9 mouse cellular contexts compared by ENCODE assay signal in the genomic region with DNA sequence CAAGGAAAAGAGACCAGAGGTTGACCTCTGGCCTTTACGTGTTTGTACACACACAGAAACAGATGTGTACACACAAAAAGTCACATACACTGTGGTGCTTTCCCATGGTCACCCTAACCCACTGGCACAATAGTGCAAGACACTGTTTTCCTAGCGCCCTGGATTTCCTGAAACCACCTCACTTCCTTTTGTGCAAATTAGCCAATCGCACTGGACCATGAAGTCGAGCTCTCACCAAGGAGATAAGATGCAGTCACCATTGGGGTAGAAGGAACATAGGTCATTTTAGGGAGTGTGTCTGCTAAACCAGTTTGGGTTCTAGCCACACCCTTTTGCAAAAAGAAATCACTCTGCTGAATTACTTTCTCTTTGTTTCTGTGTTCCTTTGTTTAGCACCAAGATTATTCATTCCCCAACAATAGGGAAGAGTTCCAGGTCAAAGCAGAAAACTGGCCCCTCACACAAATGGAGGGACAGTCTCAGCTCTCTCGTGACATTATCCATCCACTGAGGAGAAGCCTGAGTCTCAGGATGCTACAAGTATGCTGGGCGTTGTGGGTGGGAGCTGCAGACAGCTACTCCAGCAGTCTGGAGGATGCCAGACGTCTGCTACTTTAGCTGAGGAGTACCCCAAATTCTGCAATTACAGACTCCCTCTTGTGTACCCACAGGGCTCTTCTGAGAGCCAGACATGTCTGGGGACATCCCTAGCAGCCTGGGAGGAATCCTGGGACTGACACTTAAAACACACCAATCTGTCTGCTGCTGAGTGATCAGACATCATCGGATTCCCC.
DNase-seq lines count a peak whose midpoint lies in the region; ATAC-seq lines count a peak whose summit lies in the region.
"Had no signal": no experiment of that assay in that cellular context is flagged by ENCODE, and none has a peak within 500 bp of the region (broad histone marks: within the 10 kb centered on the region; RNA-seq: fewer than 3 reads in every experiment).

No protein-coding gene starts in this region.

- no peak for DNase-seq in heart, adult 11 months
- DNase-seq in midbrain, embryonic 11.5 days (ENCODE audit: low spot score, missing footprints) = no peak
- DNase-seq in gastrocnemius, postnatal 25 days = no peak
- no peak for DNase-seq in Muller cell, postnatal 12 days (ENCODE audit: inconsistent ontology term)

- peaks cover 40% of the 10 kb centered on the region for H3K4me1 ChIP-seq in heart, embryonic 11.5 days (ENCODE audit: control insufficient read depth, insufficient read depth, low read length)
- H3K4me1 ChIP-seq in midbrain, embryonic 13.5 days (replicated peaks) = peaks cover 44% of the 10 kb centered on the region
- H3K4me1 ChIP-seq in midbrain, embryonic 11.5 days (ENCODE audit: control insufficient read depth, insufficient read depth, low read length) = peaks cover 13% of the 10 kb centered on the region
- peaks cover 47% of the 10 kb centered on the region for H3K4me1 ChIP-seq in forebrain, embryonic 13.5 days
- peaks cover 20% of the 10 kb centered on the region for H3K4me1 ChIP-seq in stomach, embryonic 16.5 days (ENCODE audit: control insufficient read depth, insufficient read depth, low read length)

- H3K9me3 ChIP-seq in heart, embryonic 11.5 days (replicated peaks; ENCODE audit: control insufficient read depth, low read length) = no peaks in the 10 kb centered on the region
- H3K9me3 ChIP-seq in midbrain, embryonic 13.5 days = no peaks in the 10 kb centered on the region
- no peaks in the 10 kb centered on the region for H3K9me3 ChIP-seq in midbrain, embryonic 11.5 days (ENCODE audit: control insufficient read depth, low read length)
- H3K9me3 ChIP-seq in forebrain, embryonic 13.5 days (replicated peaks) = no peaks in the 10 kb centered on the region
- no peaks in the 10 kb centered on the region for H3K9me3 ChIP-seq in stomach, embryonic 16.5 days (replicated peaks; ENCODE audit: control insufficient read depth, low read length)

- no peaks in the 10 kb centered on the region for H3K27me3 ChIP-seq in heart, embryonic 11.5 days (ENCODE audit: control insufficient read depth, insufficient read depth, low read length)
- no peaks in the 10 kb centered on the region for H3K27me3 ChIP-seq in midbrain, embryonic 13.5 days
- no peaks in the 10 kb centered on the region for H3K27me3 ChIP-seq in midbrain, embryonic 11.5 days (ENCODE audit: control insufficient read depth, insufficient read depth, low read length)
- no peaks in the 10 kb centered on the region for H3K27me3 ChIP-seq in forebrain, embryonic 13.5 days
- no peaks in the 10 kb centered on the region for H3K27me3 ChIP-seq in stomach, embryonic 16.5 days (ENCODE audit: control insufficient read depth, insufficient read depth, low read length)

- no peak overlapping the region for H3K9ac ChIP-seq in heart, embryonic 11.5 days (ENCODE audit: low read depth, low read length)
- no peak overlapping the region for H3K9ac ChIP-seq in midbrain, embryonic 13.5 days (replicated peaks)
- H3K9ac ChIP-seq in midbrain, embryonic 11.5 days (ENCODE audit: low read length) = no peak overlapping the region
- H3K9ac ChIP-seq in forebrain, embryonic 13.5 days = no peak overlapping the region
- H3K9ac ChIP-seq in stomach, embryonic 16.5 days (ENCODE audit: low read length) = 0 out of 2 replicates have a peak overlapping the region, but pooled peaks have one; percentile 7

- 57% methylated on average over 8 of the region's 8 CpGs for WGBS in heart, embryonic 11.5 days (ENCODE audit: insufficient replicate concordance)
- whole genome bisulfite sequencing in midbrain, embryonic 13.5 days = 62% methylated on average over 8 of the region's 8 CpGs
- WGBS in midbrain, embryonic 11.5 days = 69% methylated on average over 8 of the region's 8 CpGs
- 57% methylated on average over 8 of the region's 8 CpGs for WGBS in forebrain, embryonic 13.5 days
- WGBS in stomach, embryonic 16.5 days = 59% methylated on average over 8 of the region's 8 CpGs

- H3K36me3 ChIP-seq in heart, embryonic 11.5 days (ENCODE audit: control insufficient read depth, insufficient read depth, low read length) = no peaks in the 10 kb centered on the region
- no peaks in the 10 kb centered on the region for H3K36me3 ChIP-seq in midbrain, embryonic 13.5 days
- no peaks in the 10 kb centered on the region for H3K36me3 ChIP-seq in midbrain, embryonic 11.5 days (ENCODE audit: control insufficient read depth, insufficient read depth, low read length)
- H3K36me3 ChIP-seq in forebrain, embryonic 13.5 days (ENCODE audit: poor library complexity, severe bottlenecking) = no peaks in the 10 kb centered on the region
- no peaks in the 10 kb centered on the region for H3K36me3 ChIP-seq in stomach, embryonic 16.5 days (ENCODE audit: control insufficient read depth, insufficient read depth, low read length)

- ATAC-seq in heart, embryonic 11.5 days (replicated peaks; ENCODE audit: insufficient number of reproducible peaks, low FRiP score, low TSS enrichment) = no peak
- no peak for ATAC-seq in midbrain, embryonic 13.5 days
- no peak for ATAC-seq in midbrain, embryonic 11.5 days (ENCODE audit: low FRiP score)
- ATAC-seq in forebrain, embryonic 13.5 days = peak; percentile 20; the same call in 1 of the 2 replicates
- peak; percentile 37; the same call in 1 of the 2 replicates for ATAC-seq in stomach, embryonic 16.5 days (ENCODE audit: insufficient read depth, low FRiP score)

- H3K4me3 ChIP-seq in heart, embryonic 11.5 days (ENCODE audit: low read depth, low read length) = no peak overlapping the region
- no peak overlapping the region for H3K4me3 ChIP-seq in midbrain, embryonic 13.5 days (replicated peaks)
- no peak overlapping the region for H3K4me3 ChIP-seq in midbrain, embryonic 11.5 days (ENCODE audit: low read depth, low read length)
- H3K4me3 ChIP-seq in forebrain, embryonic 13.5 days = no peak overlapping the region
- H3K4me3 ChIP-seq in stomach, embryonic 16.5 days (replicated peaks; ENCODE audit: low read length) = no peak overlapping the region

- H3K27ac ChIP-seq in heart, embryonic 11.5 days (ENCODE audit: low read depth, low read length) = peak overlapping the region; percentile 29; the same call in 1 of the 2 replicates
- H3K27ac ChIP-seq in midbrain, embryonic 13.5 days = peak overlapping the region; percentile 37; the same call in 1 of the 2 replicates
- H3K27ac ChIP-seq in midbrain, embryonic 11.5 days (ENCODE audit: low read depth, low read length) = no peak overlapping the region
- peak overlapping the region; percentile 57 for H3K27ac ChIP-seq in forebrain, embryonic 13.5 days
- peak overlapping the region; percentile 53 for H3K27ac ChIP-seq in stomach, embryonic 16.5 days (ENCODE audit: low read length)
- H3K27ac ChIP-seq: macrophage had no signal

- peak overlapping the region; percentile 14; the same call in 1 of the 2 replicates for H3K4me2 ChIP-seq in heart, embryonic 11.5 days
- no peak overlapping the region for H3K4me2 ChIP-seq in midbrain, embryonic 13.5 days (replicated peaks)
- no peak overlapping the region for H3K4me2 ChIP-seq in midbrain, embryonic 11.5 days
- no peak overlapping the region for H3K4me2 ChIP-seq in forebrain, embryonic 13.5 days
- H3K4me2 ChIP-seq in stomach, embryonic 16.5 days (ENCODE audit: low read depth, low read length) = no peak overlapping the region

Comparison
In these comparisons a context has a peak if more than half of its experiments do, and no peak if none do; other contexts are left out.
1. ATAC-seq: peak in forebrain, embryonic 13.5 days (single experiment) and stomach, embryonic 16.5 days (single experiment); none in heart, embryonic 11.5 days (single experiment), midbrain, embryonic 13.5 days (single experiment) and midbrain, embryonic 11.5 days (single experiment).